Mouse (Mus musculus) embryonic facial prominence, embryonic 12.5 days (tissue): ENCODE measurements around the gene Retreg1. TPM values are rescaled to one million over a fixed set of nuclear protein-coding genes. Genes with fewer than 3 reads are reported as not detected.

Experiments used
- ATAC-seq: fragments of 200-750 bp; cut with Nextera tagmentation; 2 replicates; pipeline ENCODE4 v1.8.0; 2017; ENCODE audit not compliant: insufficient number of reproducible peaks, insufficient read depth, low FRiP score, low TSS enrichment
- H3K27ac ChIP-seq: fragments of 300-500 bp; sonication (generic); 2 replicates; pipeline ENCODE4 v1.5.1; 2016; ENCODE audit warnings: mild to moderate bottlenecking
- H3K27me3 ChIP-seq: fragments of 300-500 bp; sonication (generic); 2 replicates; pipeline ENCODE4 v1.6.1; 2016; ENCODE audit warnings: mild to moderate bottlenecking, moderate library complexity
- H3K36me3 ChIP-seq: fragments of 300-500 bp; sonication (generic); 2 replicates; pipeline ENCODE4 v1.6.1; 2016; ENCODE audit warnings: mild to moderate bottlenecking
- H3K4me1 ChIP-seq: fragments of 300-500 bp; sonication (generic); 2 replicates; pipeline ENCODE4 v1.6.1; 2016
- H3K4me2 ChIP-seq: fragments of 300-500 bp; sonication (generic); replicated peaks from 2 replicates; pipeline ENCODE4 v1.6.1; 2016; ENCODE audit warnings: mild to moderate bottlenecking, moderate library complexity
- H3K4me3 ChIP-seq: fragments of 300-500 bp; sonication (generic); 2 replicates; pipeline ENCODE4 v1.5.1; 2016; ENCODE audit warnings: mild to moderate bottlenecking
- H3K9ac ChIP-seq: fragments of 300-500 bp; sonication (generic); 2 replicates; pipeline ENCODE4 v1.6.1; 2016; ENCODE audit warnings: mild to moderate bottlenecking, moderate library complexity
- H3K9me3 ChIP-seq: fragments of 300-500 bp; sonication (generic); 2 replicates; pipeline ENCODE4 v1.6.1; 2016; ENCODE audit warnings: mild to moderate bottlenecking, moderate library complexity
- WGBS: fragments of 180-500 bp; shearing (Covaris S2); methylation state at CpG from one replicate; pipeline ENCODE4 v1.1.7; 2016; 5-methylcytosine and 5-hydroxymethylcytosine counted together
- polyA plus RNA-seq: library from polyadenylated mRNA; unstranded; fragments of >200 nt; fragmentation: Nextera tagmentation; extraction: Ambion mirVana; gene quantifications from 2 replicates; pipeline ENCODE4 v1.2.1, GENCODE M21; 2016

The Retreg1 gene
- polyA plus RNA-seq, 1 experiment from 2014 or later, result 4.5 TPM

DNA sequence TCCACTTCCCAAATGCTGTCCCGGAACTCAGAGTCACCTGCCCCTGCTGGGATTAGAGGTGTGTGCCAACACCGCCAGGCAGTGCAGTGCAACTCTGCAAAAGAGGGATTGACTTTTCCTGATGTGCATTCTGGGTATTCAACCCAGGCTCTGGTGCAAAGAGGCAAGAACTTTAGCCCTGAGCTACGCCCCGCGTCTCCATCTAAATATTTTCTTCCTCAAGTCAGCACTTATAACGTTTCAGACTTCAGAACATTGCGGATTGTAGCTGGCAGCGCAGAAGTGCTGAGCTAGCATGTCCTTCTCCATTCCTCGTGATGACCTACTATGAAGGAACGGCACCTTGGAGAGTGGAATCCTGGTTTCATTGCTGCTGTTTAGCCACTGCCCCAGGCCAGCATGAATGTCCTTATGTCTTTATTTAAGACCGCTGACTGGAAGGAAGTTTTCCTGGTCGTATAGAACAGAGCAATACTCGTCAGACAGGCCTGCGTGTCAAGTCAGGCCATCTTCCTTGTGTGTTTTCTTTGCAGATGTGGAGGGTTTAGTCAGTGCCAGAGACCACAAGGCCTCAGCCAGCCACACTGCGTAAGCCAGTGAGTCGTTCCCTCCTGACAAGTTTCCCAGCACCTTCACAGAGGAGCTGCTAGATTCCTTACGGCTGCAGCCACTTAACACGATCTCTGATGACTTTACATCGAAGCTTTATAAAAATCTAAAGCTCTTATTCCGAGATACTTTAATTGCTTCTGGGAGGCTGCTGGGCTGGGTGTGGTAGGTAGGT is 34.1 kb upstream of the Retreg1 start:
- no peaks in the 10 kb centered on the region for H3K27me3 ChIP-seq
- H3K9ac ChIP-seq, result no peak overlapping the region
- no peak overlapping the region for H3K4me3 ChIP-seq
- no peak overlapping the region for H3K27ac ChIP-seq
- H3K36me3 ChIP-seq, result peaks cover 85% of the 10 kb centered on the region
- WGBS, result 92% methylated on average over 20 of the region's 20 CpGs
- H3K9me3 ChIP-seq, result no peaks in the 10 kb centered on the region
- no peak overlapping the region for H3K4me2 ChIP-seq
- H3K4me1 ChIP-seq, result 0 out of 2 replicates have a peak, but pooled peaks cover 3% of the 10 kb centered on the region
- ATAC-seq, result no peak

GRCm38 (mm10) chr15:25809669-25810068 is 33.3 kb upstream of the Retreg1 start:
- H3K36me3 ChIP-seq, result peaks cover 84% of the 10 kb centered on the region
- H3K4me3 ChIP-seq, result no peak overlapping the region
- 0 out of 2 replicates have a peak, but pooled peaks cover 3% of the 10 kb centered on the region for H3K4me1 ChIP-seq
- H3K4me2 ChIP-seq, result no peak overlapping the region
- H3K9me3 ChIP-seq, result no peaks in the 10 kb centered on the region
- ATAC-seq, result no peak
- H3K9ac ChIP-seq, result no peak overlapping the region
- H3K27me3 ChIP-seq, result no peaks in the 10 kb centered on the region
- no peak overlapping the region for H3K27ac ChIP-seq
- 93% methylated on average over 6 of the region's 6 CpGs for WGBS

- H3K4me3 ChIP-seq, result no peak overlapping the region
- WGBS, result 89% methylated on average over 11 of the region's 11 CpGs
- no peak overlapping the region for H3K27ac ChIP-seq
- no peaks in the 10 kb centered on the region for H3K27me3 ChIP-seq
- no peak for ATAC-seq
- no peak overlapping the region for H3K4me2 ChIP-seq
- H3K4me1 ChIP-seq, result 0 out of 2 replicates have a peak, but pooled peaks cover 3% of the 10 kb centered on the region
- H3K9me3 ChIP-seq, result no peaks in the 10 kb centered on the region; the same call in 1 of the 2 replicates
- H3K36me3 ChIP-seq, result peaks cover 79% of the 10 kb centered on the region
- H3K9ac ChIP-seq, result no peak overlapping the region
Measured at GRCm38 (mm10) chr15:25811834-25812250, 31.1 kb upstream of the Retreg1 start.

DNA sequence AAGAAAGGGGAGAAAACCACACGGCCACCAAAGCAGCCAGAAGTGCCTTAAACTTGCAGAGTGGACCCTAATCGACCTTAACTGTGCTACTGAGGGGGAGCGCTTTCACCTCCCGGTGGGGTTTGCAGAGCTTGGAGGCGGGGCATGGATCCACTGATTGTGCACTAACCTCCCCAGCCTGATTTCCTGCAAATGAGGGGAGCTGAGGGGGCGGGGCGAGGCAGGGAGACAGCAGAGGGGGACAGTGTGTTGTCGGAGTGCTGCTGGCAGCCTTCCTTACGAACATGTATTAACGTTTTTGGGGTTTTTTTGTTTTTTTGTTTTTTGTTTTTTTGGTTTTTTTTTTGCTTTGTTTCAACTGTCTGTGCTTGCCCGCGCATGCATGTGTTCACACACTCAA is 30.5 kb upstream of the Retreg1 start:
- H3K27ac ChIP-seq, result no peak overlapping the region

GRCm38 (mm10) chr15:25814535-25814934 is 28.4 kb upstream of the Retreg1 start:
- 88% methylated on average over 3 of the region's 3 CpGs for WGBS
- peaks cover 52% of the 10 kb centered on the region for H3K36me3 ChIP-seq
- no peak overlapping the region for H3K27ac ChIP-seq
- H3K9ac ChIP-seq, result no peak overlapping the region
- no peak overlapping the region for H3K4me2 ChIP-seq
- H3K9me3 ChIP-seq, result no peaks in the 10 kb centered on the region; the same call in 1 of the 2 replicates
- H3K27me3 ChIP-seq, result no peaks in the 10 kb centered on the region
- 0 out of 2 replicates have a peak, but pooled peaks cover 3% of the 10 kb centered on the region for H3K4me1 ChIP-seq
- no peak for ATAC-seq
- no peak overlapping the region for H3K4me3 ChIP-seq

More for the DNA sequence above, 30.5 kb upstream of the Retreg1 start:
- H3K27me3 ChIP-seq, result no peaks in the 10 kb centered on the region
- H3K9ac ChIP-seq, result no peak overlapping the region
- H3K4me2 ChIP-seq, result no peak overlapping the region
- WGBS, result 70% methylated on average over 12 of the region's 12 CpGs
- H3K4me3 ChIP-seq, result no peak overlapping the region
- 0 out of 2 replicates have a peak, but pooled peaks cover 3% of the 10 kb centered on the region for H3K4me1 ChIP-seq
- peaks cover 73% of the 10 kb centered on the region for H3K36me3 ChIP-seq
- no peak for ATAC-seq
- no peaks in the 10 kb centered on the region; the same call in 1 of the 2 replicates for H3K9me3 ChIP-seq

DNA sequence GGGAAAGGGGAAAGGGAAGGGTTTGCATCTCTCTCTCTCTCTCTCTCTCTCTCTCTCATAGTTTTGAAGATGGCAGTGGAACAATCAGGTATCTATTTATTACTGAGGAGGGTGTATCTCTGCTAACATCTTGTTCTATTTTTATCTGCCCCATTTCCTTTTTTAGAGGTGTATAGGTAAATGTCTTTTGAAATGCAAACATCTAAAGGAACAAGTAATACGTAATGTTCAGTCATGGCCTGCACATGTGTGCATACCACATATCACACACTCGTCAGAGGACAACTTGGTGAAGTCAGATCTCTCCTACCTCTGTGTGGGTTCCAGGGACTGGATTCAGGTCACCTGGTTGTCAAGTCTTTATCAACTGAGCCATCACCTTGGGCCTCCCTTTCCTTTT is 25.8 kb upstream of the Retreg1 start:
- Histone ChIP-seq H3K9ac (no peak overlapping the region), H3K4me3 (no peak overlapping the region), H3K27me3 (no peaks in the 10 kb centered on the region), H3K4me2 (no peak overlapping the region), H3K36me3 (peaks cover 26% of the 10 kb centered on the region), H3K9me3 (no peaks in the 10 kb centered on the region; the same call in 1 of the 2 replicates), H3K27ac (no peak overlapping the region), H3K4me1 (0 out of 2 replicates have a peak, but pooled peaks cover 3% of the 10 kb centered on the region)
- no peak for ATAC-seq
- 84% methylated on average over 2 of the region's 2 CpGs for WGBS

- no peaks in the 10 kb centered on the region for H3K36me3 ChIP-seq
Measured at GRCm38 (mm10) chr15:25821981-25822380, 21.0 kb upstream of the Retreg1 start.

GRCm38 (mm10) chr15:25822656-25823055 is 20.3 kb upstream of the Retreg1 start:
- H3K36me3 ChIP-seq, result no peaks in the 10 kb centered on the region
- no peak overlapping the region for H3K4me3 ChIP-seq
- H3K9ac ChIP-seq, result no peak overlapping the region
- no peak for ATAC-seq
- H3K9me3 ChIP-seq, result no peaks in the 10 kb centered on the region; the same call in 1 of the 2 replicates
- no peaks in the 10 kb centered on the region for H3K4me1 ChIP-seq
- H3K27ac ChIP-seq, result no peak overlapping the region
- no peaks in the 10 kb centered on the region for H3K27me3 ChIP-seq
- H3K4me2 ChIP-seq, result no peak overlapping the region
- 59% methylated on average over 3 of the region's 3 CpGs for WGBS

More at GRCm38 (mm10) chr15:25821981-25822380, 21.0 kb upstream of the Retreg1 start:
- H3K27me3 ChIP-seq, result no peaks in the 10 kb centered on the region
- H3K27ac ChIP-seq, result no peak overlapping the region
- no peak overlapping the region for H3K4me2 ChIP-seq
- no peaks in the 10 kb centered on the region; the same call in 1 of the 2 replicates for H3K9me3 ChIP-seq
- H3K4me1 ChIP-seq, result no peaks in the 10 kb centered on the region
- H3K9ac ChIP-seq, result no peak overlapping the region
- H3K4me3 ChIP-seq, result no peak overlapping the region
- ATAC-seq, result no peak

GRCm38 (mm10) chr15:25826531-25826961 is 16.4 kb upstream of the Retreg1 start:
- Histone ChIP-seq H3K4me3 (no peak overlapping the region), H3K4me1 (no peaks in the 10 kb centered on the region), H3K27ac (no peak overlapping the region), H3K36me3 (no peaks in the 10 kb centered on the region), H3K27me3 (no peaks in the 10 kb centered on the region), H3K9me3 (no peaks in the 10 kb centered on the region), H3K4me2 (no peak overlapping the region), H3K9ac (no peak overlapping the region)
- 83% methylated on average over 8 of the region's 8 CpGs for WGBS
- ATAC-seq, result no peak

GRCm38 (mm10) chr15:25828464-25828863 is 14.5 kb upstream of the Retreg1 start:
- WGBS, result 82% methylated on average over 10 of the region's 10 CpGs
- H3K4me1 ChIP-seq, result peaks cover 2% of the 10 kb centered on the region; the same call in 1 of the 2 replicates
- H3K4me3 ChIP-seq, result no peak overlapping the region
- no peak for ATAC-seq
- H3K27me3 ChIP-seq, result no peaks in the 10 kb centered on the region
- no peak overlapping the region for H3K27ac ChIP-seq
- no peak overlapping the region for H3K4me2 ChIP-seq
- no peak overlapping the region for H3K9ac ChIP-seq
- H3K36me3 ChIP-seq, result no peaks in the 10 kb centered on the region
- no peaks in the 10 kb centered on the region for H3K9me3 ChIP-seq

GRCm38 (mm10) chr15:25830426-25830825 is 12.6 kb upstream of the Retreg1 start:
- no peak for ATAC-seq
- Histone ChIP-seq H3K36me3 (no peaks in the 10 kb centered on the region), H3K9me3 (no peaks in the 10 kb centered on the region), H3K4me2 (no peak overlapping the region), H3K27me3 (no peaks in the 10 kb centered on the region), H3K4me1 (peaks cover 5% of the 10 kb centered on the region; the same call in 1 of the 2 replicates), H3K4me3 (no peak overlapping the region), H3K9ac (no peak overlapping the region), H3K27ac (no peak overlapping the region)
- WGBS, result 63% methylated on average over 2 of the region's 2 CpGs

DNA sequence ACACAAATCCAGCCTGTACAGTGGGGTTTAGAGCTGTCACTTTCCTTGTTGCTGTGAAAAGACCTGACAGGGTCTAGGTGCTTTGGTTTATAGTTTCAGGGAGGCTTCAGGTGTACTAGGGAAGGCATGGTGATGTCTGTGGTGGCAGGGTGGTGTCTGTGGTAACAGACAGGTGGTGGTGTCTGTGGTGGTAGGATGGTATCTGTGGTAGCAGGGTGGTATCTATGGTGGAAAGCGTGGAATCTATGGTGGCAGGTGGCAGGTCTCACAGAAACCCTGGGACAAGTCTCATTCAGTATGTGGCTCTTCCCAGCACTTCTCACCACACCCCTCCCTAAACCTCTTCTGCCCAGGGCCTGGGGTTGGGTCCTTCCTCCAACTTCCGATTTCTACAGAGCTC is 8.7 kb upstream of the Retreg1 start:
- Histone ChIP-seq H3K4me3 (no peak overlapping the region), H3K36me3 (no peaks in the 10 kb centered on the region), H3K27ac (no peak overlapping the region), H3K4me2 (no peak overlapping the region), H3K9me3 (no peaks in the 10 kb centered on the region), H3K9ac (no peak overlapping the region), H3K4me1 (peaks cover 5% of the 10 kb centered on the region; the same call in 1 of the 2 replicates), H3K27me3 (no peaks in the 10 kb centered on the region)
- no peak for ATAC-seq
- WGBS, result 85% methylated on average over 2 of the region's 2 CpGs
